Mouse (Mus musculus) kidney, embryonic 15.5 days (tissue): Measurements from ENCODE around the gene Faf2. TPM values are rescaled to one million over a fixed set of nuclear protein-coding genes. Genes with fewer than 3 reads are reported as not detected.

Source experiments
- ATAC-seq: fragments of 200-750 bp; cut with Nextera tagmentation; replicated peaks from 2 replicates; pipeline ENCODE4 v1.8.0; 2017; ENCODE audit warnings: moderate TSS enrichment; ENCODE audit not compliant: low FRiP score
- H3K27ac ChIP-seq: fragments of 300-500 bp; sonication (generic); 2 replicates; pipeline ENCODE4 v1.5.1; 2015; ENCODE audit warnings: mild to moderate bottlenecking, inconsistent platforms
- H3K27me3 ChIP-seq: fragments of 300-500 bp; sonication (generic); 2 replicates; pipeline ENCODE4 v1.6.1; 2015; ENCODE audit warnings: inconsistent platforms
- H3K36me3 ChIP-seq: fragments of 300-500 bp; sonication (generic); 2 replicates; pipeline ENCODE4 v1.6.1; 2015; ENCODE audit warnings: inconsistent platforms
- H3K4me1 ChIP-seq: fragments of 300-500 bp; sonication (generic); 2 replicates; pipeline ENCODE4 v1.6.1; 2015; ENCODE audit warnings: inconsistent platforms
- H3K4me2 ChIP-seq: fragments of 300-500 bp; sonication (generic); 2 replicates; pipeline ENCODE4 v1.6.1; 2015; ENCODE audit warnings: moderate library complexity, mild to moderate bottlenecking, inconsistent platforms
- H3K4me3 ChIP-seq: fragments of 300-500 bp; sonication (generic); replicated peaks from 2 replicates; pipeline ENCODE4 v1.5.1; 2015; ENCODE audit warnings: mild to moderate bottlenecking, inconsistent platforms
- H3K9ac ChIP-seq: fragments of 300-500 bp; sonication (generic); 2 replicates; pipeline ENCODE4 v1.6.1; 2015; ENCODE audit warnings: mild to moderate bottlenecking, inconsistent platforms
- H3K9me3 ChIP-seq: fragments of 300-500 bp; sonication (generic); replicated peaks from 2 replicates; pipeline ENCODE4 v1.6.1; 2016; ENCODE audit warnings: inconsistent platforms
- WGBS: fragments of 180-500 bp; shearing (Covaris S2); methylation state at CpG from one replicate; pipeline ENCODE4 v1.1.7; 2015; ENCODE audit warnings: mixed read lengths; 5-methylcytosine and 5-hydroxymethylcytosine counted together
- polyA plus RNA-seq: library from polyadenylated mRNA; unstranded; fragments of >200 nt; fragmentation: Nextera tagmentation; extraction: Ambion mirVana; gene quantifications from 2 replicates; pipeline ENCODE4 v1.2.1, GENCODE M21; 2015

The Faf2 gene
- polyA plus RNA-seq = 77.2 and 77.4 TPM in 2 replicates

GRCm38 (mm10) chr13:54621155-54621932 is at the start of gene Faf2:
Faf2 (plus strand) TSS chr13:54621784.
- H3K4me3 ChIP-seq = peak within 1 kb of the TSS; percentile 94
- H3K4me1 ChIP-seq = peaks cover 20% of the 10 kb centered on the region
- H3K9ac ChIP-seq = peak within 1 kb of the TSS; percentile 97
- WGBS = 11% methylated on average over 44 of the region's 44 CpGs
- no peaks in the 10 kb centered on the region for H3K9me3 ChIP-seq
- H3K4me2 ChIP-seq = peak within 1 kb of the TSS; percentile 79
- H3K36me3 ChIP-seq = no peaks in the 10 kb centered on the region
- H3K27ac ChIP-seq = peak within 1 kb of the TSS; percentile 89
- peak; percentile 97 for ATAC-seq
- H3K27me3 ChIP-seq = no peaks in the 10 kb centered on the region

GRCm38 (mm10) chr13:54572621-54573020 is 49.0 kb upstream of the Faf2 start:
- Histone ChIP-seq H3K4me1 (peaks cover 31% of the 10 kb centered on the region), H3K27ac (no peak overlapping the region), H3K9ac (no peak overlapping the region), H3K4me3 (no peak overlapping the region), H3K27me3 (0 out of 2 replicates have a peak, but pooled peaks cover 4% of the 10 kb centered on the region), H3K36me3 (peaks cover 14% of the 10 kb centered on the region), H3K4me2 (no peak overlapping the region), H3K9me3 (no peaks in the 10 kb centered on the region)
- no peak for ATAC-seq
- WGBS = 77% methylated on average over 4 of the region's 4 CpGs

DNA sequence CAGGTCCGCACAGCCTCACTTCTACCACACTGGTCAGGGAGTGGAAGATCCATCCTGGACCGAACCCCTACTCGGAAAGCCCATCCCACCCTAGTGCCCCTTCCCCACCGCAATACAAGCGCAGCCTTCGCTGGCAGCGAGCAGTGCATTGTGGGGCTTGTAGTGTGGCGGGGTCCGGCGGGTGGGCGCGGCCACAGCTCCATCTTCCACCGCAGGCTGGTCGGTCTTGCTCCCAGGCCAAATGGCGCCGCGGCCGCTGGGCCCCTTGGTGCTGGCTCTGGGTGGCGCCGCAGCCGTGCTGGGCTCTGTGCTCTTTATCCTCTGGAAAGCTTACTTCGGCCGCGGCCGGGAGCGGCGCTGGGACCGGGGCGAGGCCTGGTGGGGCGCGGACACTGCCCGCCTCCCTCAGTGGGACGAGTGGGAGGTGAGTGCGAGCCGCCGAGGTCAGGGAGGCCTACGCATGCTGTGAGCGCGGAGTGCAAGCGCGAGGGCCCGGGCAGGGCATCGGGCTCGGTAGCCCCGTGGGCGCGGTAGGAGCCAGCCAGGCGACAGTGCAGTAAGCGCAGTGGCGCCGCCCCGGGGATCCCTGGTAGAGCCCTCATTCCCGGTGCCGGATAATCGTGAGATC is 46.6 kb upstream of the Faf2 start, which contains the start of gene Arl10:
Gene Arl10, plus strand, starts transcription at position 162 of the 628 bp plus-strand sequence.
- under 1% methylated on average over 55 of the region's 55 CpGs for WGBS
- H3K9ac ChIP-seq = peak within 1 kb of the TSS; percentile 87

GRCm38 (mm10) chr13:54575489-54575888 is 46.1 kb upstream of the Faf2 start:
- Histone ChIP-seq H3K9ac (peak overlapping the region; percentile 87), H3K9me3 (no peaks in the 10 kb centered on the region), H3K36me3 (peaks cover 43% of the 10 kb centered on the region), H3K27me3 (0 out of 2 replicates have a peak, but pooled peaks cover 4% of the 10 kb centered on the region), H3K4me1 (peaks cover 27% of the 10 kb centered on the region), H3K4me3 (peak overlapping the region; percentile 80), H3K4me2 (peak overlapping the region; percentile 89), H3K27ac (peak overlapping the region; percentile 83)
- WGBS = 2% methylated on average over 19 of the region's 19 CpGs
- peak; percentile 17; the same call in 1 of the 2 replicates for ATAC-seq

More for the DNA sequence above, 46.6 kb upstream of the Faf2 start, which contains the start of gene Arl10:
- H3K27me3 ChIP-seq = 0 out of 2 replicates have a peak, but pooled peaks cover 4% of the 10 kb centered on the region
- peaks cover 27% of the 10 kb centered on the region for H3K4me1 ChIP-seq
- peak within 1 kb of the TSS; percentile 83 for H3K27ac ChIP-seq
- peaks cover 37% of the 10 kb centered on the region for H3K36me3 ChIP-seq
- peak within 1 kb of the TSS; percentile 80 for H3K4me3 ChIP-seq
- peak; percentile 90 for ATAC-seq
- H3K9me3 ChIP-seq = no peaks in the 10 kb centered on the region
- peak within 1 kb of the TSS; percentile 89 for H3K4me2 ChIP-seq

DNA sequence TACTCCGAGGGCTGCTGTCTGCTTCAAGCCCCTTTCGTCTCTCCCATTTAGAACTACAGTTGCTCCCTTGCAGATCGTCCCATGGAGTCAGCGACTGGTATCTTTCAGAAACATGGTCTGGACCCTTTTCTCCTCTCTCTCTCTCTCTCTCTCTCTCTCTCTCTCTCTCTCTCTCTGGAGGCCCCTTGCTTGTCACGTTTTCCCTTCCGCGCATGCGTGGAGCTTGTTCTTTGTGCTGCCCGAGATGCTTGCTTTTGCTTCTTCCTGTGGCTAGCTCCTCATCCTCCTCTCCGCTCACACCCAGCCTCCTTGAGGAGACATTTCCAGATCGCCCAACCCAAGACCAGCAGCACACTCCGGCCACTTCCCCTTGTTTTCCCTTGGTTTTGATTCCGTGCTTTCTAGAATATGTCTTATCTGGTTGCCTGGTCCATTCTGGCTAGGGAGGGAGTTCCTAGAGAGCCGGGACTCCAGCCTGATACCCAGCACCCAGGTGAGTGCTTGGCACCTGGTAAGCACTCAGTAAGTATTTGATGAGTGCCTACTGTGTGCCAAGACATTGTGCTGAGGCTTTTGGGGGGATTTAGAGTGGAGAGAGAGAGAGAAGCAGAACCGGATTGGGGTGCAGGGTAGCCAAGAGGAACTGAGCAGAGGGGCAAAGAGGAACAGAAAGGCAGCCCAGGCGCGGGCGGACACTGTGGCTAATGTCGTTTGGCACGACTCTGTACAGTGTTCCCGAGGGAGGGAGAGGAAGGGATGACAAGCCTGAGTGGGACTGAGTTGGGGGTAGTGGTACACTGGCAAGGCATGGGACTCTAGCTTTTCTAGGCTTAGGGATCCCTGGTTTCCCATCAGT is 43.7 kb upstream of the Faf2 start:
- Histone ChIP-seq H3K9me3 (no peaks in the 10 kb centered on the region), H3K4me2 (no peak overlapping the region), H3K4me3 (no peak overlapping the region), H3K36me3 (peaks cover 67% of the 10 kb centered on the region), H3K4me1 (peaks cover 27% of the 10 kb centered on the region), H3K27me3 (0 out of 2 replicates have a peak, but pooled peaks cover 4% of the 10 kb centered on the region), H3K27ac (no peak overlapping the region), H3K9ac (no peak overlapping the region)
- ATAC-seq = no peak
- 86% methylated on average over 21 of the region's 21 CpGs for WGBS

DNA sequence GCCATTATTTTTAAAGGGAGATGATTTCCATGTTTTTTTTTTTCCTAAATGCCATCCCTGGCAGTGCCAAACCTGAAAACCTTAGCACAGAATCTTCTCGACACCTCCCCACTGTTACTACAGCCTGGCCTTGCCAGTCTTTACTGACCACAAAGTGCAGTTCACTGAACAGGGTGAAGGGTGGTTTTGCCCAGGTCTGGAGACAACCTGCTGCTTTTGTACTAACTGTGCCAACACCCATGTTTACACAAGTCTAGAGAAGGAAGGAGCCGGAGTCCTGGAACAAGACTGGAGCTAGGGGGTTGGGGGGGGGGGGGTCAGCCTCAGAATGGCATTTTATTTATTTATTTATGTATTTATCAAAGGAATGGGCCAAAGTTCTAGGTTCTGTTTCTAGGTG is 40.2 kb upstream of the Faf2 start:
- peaks cover 100% of the 10 kb centered on the region for H3K36me3 ChIP-seq
- 71% methylated on average over 2 of the region's 2 CpGs for WGBS
- no peak overlapping the region for H3K27ac ChIP-seq
- H3K9me3 ChIP-seq = no peaks in the 10 kb centered on the region
- no peak overlapping the region for H3K4me2 ChIP-seq
- peaks cover 10% of the 10 kb centered on the region for H3K4me1 ChIP-seq
- H3K27me3 ChIP-seq = no peaks in the 10 kb centered on the region
- H3K9ac ChIP-seq = no peak overlapping the region
- ATAC-seq = no peak
- no peak overlapping the region for H3K4me3 ChIP-seq

- no peaks in the 10 kb centered on the region for H3K27me3 ChIP-seq
- 0 out of 2 replicates have a peak, but pooled peaks cover 3% of the 10 kb centered on the region for H3K4me1 ChIP-seq
- no peak overlapping the region for H3K27ac ChIP-seq
- H3K9me3 ChIP-seq = no peaks in the 10 kb centered on the region
- WGBS = 81% methylated on average over 10 of the region's 10 CpGs
- no peak overlapping the region for H3K4me2 ChIP-seq
- H3K9ac ChIP-seq = no peak overlapping the region
- H3K4me3 ChIP-seq = no peak overlapping the region
- H3K36me3 ChIP-seq = peaks cover 100% of the 10 kb centered on the region
- no peak for ATAC-seq
These were observed 39.5 kb upstream of the Faf2 start for GRCm38 (mm10) chr13:54582126-54582525.

GRCm38 (mm10) chr13:54582860-54583259 is 38.7 kb upstream of the Faf2 start:
- H3K36me3 ChIP-seq = peaks cover 100% of the 10 kb centered on the region
- no peak for ATAC-seq
- H3K9me3 ChIP-seq = no peaks in the 10 kb centered on the region
- no peaks in the 10 kb centered on the region for H3K27me3 ChIP-seq
- H3K9ac ChIP-seq = no peak overlapping the region
- 0 out of 2 replicates have a peak overlapping the region, but pooled peaks have one; percentile 22 for H3K27ac ChIP-seq
- H3K4me3 ChIP-seq = no peak overlapping the region
- 90% methylated on average over 5 of the region's 5 CpGs for WGBS
- no peak overlapping the region for H3K4me2 ChIP-seq
- H3K4me1 ChIP-seq = no peaks in the 10 kb centered on the region

- no peaks in the 10 kb centered on the region for H3K27me3 ChIP-seq
- WGBS = 79% methylated on average over 11 of the region's 11 CpGs
- H3K9me3 ChIP-seq = no peaks in the 10 kb centered on the region
- H3K36me3 ChIP-seq = peaks cover 77% of the 10 kb centered on the region
- H3K4me2 ChIP-seq = no peak overlapping the region
- H3K9ac ChIP-seq = no peak overlapping the region
- H3K27ac ChIP-seq = no peak overlapping the region
- ATAC-seq = no peak
- H3K4me3 ChIP-seq = no peak overlapping the region
- peaks cover 15% of the 10 kb centered on the region for H3K4me1 ChIP-seq
These were observed 35.8 kb upstream of the Faf2 start for GRCm38 (mm10) chr13:54585831-54586230.

DNA sequence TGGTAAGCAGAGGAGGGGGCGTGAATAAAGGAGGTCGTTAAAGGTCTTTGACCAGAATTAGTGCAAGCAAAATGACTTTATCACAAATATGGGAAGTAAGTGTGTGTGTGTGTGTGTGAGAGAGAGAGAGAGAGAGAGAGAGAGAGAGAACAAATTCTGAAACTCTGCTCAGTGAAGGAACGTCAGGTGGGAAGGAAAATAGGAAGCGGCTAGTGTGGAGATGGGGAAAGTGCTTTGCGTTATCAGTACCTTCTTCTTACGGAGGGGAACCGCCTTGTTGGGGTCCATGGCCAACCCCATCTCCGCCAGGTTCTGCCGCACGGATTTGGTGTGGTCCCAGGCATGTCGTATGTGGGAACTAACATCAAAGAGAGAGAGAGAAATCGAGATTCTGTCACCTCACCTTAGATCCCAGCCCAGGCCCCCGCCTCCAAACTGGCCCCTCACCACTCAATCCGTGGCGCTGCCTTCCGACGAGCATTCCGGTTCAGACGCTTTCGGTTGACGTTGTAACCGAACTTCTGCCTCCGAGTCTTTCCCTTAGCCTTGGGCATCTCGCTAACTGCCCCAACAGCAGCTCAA is 32.1 kb upstream of the Faf2 start:
- H3K27me3 ChIP-seq = no peaks in the 10 kb centered on the region
- ATAC-seq = peak; percentile 28
- peak overlapping the region; percentile 83 for H3K4me3 ChIP-seq
- H3K4me2 ChIP-seq = peak overlapping the region; percentile 84
- H3K4me1 ChIP-seq = peaks cover 25% of the 10 kb centered on the region
- peak overlapping the region; percentile 85 for H3K9ac ChIP-seq
- H3K27ac ChIP-seq = peak overlapping the region; percentile 76
- WGBS = under 1% methylated on average over 24 of the region's 24 CpGs
- no peaks in the 10 kb centered on the region for H3K9me3 ChIP-seq
- H3K36me3 ChIP-seq = peaks cover 52% of the 10 kb centered on the region
